Mouse (Mus musculus): ENCODE measurements around the gene 1110004F10Rik.

Gene 1110004F10Rik

DNA sequence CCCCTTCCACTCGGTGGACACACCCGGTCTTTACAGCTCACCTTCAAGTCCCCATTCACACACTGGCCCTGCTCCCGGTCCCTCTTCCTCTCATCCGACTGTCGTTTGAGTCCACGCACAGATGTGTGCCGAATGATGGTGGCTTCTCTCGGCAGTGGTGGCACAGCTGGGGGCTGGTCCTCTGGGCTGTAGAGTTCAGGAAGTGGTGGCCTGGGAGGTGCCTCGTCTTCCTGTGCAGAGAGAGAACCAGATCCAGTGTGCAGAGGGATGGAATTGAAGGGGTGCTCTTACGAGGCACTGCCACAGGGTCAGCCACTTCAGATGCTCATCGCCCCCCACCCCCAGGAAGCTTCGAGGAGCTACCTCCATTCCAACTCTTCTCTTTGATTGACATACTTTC is 98.0 kb downstream of the 1110004F10Rik start:
- no peak for DNase-seq (ENCODE audit: low read depth, low spot score)

DNA sequence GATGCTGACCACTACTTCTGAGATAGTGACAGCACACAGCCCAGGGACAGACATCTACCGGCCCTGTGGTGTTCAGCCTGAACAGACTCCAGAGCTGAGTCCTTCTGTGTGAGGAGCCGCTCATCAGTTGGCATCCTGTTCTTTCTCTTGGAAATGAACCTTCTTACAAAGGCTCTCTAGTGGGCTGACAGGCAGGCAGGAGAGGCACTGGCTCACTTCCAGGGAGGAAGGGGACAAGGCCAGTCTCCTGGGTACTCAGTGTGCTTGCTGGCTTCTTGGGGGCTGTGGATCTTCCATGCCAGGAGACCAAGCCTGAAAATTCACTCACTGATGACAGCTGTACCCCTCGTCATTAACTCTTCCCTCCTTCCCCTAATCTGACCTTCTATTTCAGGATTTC is 98.5 kb downstream of the 1110004F10Rik start:
- no peak for DNase-seq (ENCODE audit: low read depth, low spot score)

DNA sequence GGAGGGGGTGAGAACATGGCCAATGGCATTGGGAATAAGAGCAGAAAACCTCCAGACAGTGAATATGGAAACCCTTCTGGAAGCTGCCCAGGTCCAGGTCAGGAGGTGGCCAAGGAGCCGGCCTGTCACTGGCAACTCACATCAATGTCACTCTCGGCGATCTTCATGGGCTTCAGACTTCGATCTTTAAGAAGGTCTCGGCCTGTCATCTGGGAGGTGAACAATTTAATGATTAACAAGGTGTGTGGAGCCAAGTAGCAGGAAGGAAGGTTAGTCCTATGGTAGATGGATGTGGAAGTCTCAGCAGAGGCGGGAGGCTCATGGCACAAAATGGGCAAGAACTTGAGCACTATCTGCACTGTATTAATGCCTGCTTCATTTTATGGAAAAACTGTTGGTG is 105.8 kb downstream of the 1110004F10Rik start:
- no peak for DNase-seq (ENCODE audit: low read depth, low spot score)

DNA sequence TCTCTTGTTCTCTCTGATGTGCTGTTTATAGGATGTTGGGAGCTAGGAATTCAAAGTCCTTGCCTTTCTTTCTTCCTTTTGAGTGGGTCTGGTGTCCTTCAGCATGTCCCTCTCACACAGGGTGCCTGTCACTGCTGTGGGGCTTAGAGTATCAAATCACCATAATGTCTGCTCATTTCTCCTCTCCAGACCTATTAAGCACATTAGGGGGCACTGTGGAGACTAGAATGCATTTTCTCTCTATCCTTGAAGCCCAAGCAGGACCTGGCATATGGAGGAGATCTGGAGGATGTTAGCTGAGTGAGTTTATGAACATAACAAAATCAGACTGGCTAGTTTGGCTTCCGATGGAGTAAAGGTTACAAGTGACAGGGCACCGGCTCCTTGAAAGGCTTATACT is 107.9 kb downstream of the 1110004F10Rik start:
- DNase-seq (ENCODE audit: low read depth, low spot score): no peak

- no peak for DNase-seq (ENCODE audit: low read depth, low spot score)
Measured at GRCm38 (mm10) chr7:116149568-116149967, 110.4 kb downstream of the 1110004F10Rik start.

DNA sequence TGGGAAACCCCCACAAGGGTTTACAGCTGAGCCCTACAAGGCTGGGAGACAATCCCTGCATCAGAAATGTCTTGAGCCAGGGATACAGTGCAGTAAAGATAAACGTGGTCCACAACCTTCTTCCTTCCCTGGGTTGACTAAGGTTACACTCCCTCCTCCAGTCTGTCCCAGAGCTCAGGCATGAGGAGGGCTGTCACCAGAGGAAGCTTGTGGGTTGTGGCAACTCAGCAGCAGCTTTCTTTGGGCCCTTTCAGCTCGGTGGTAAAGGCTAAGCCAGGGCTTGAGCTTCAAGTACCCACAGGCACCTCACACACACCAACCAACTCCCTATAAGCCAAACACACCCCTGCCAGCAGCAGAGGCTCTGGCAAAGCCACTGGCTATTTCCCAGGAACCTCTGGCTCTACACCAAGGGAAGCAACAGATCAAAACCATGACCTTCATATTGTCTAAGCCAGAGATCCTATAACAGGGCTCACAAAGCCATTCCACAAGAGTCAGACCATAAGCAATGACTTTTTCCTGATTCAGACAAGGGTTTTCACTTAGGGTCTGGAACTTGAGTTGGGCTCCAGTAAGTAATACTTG is 114.7 kb downstream of the 1110004F10Rik start:
- DNase-seq (ENCODE audit: low read depth, low spot score): no peak

All from skeletal muscle tissue, adult 2 months (tissue).